Mouse (Mus musculus): ENCODE results near the gene Add3. TPM values are rescaled to one million over a fixed set of nuclear protein-coding genes. Genes with fewer than 3 reads are reported as not detected.

Gene Add3
- polyA plus RNA-seq, 1 experiment from 2014 or later, result 134 TPM

- H3K4me1 ChIP-seq (ENCODE audit: control insufficient read depth in 2 of 2, insufficient read depth in 2 of 2, low read length in 2 of 2), result peaks cover 35 to 82% of the 10 kb centered on the region in 2 experiments
- 43% methylated on average over 3 of the region's 3 CpGs for WGBS
Observed at GRCm38 (mm10) chr19:53190232-53190631, 50.0 kb downstream of the Add3 start.

DNA sequence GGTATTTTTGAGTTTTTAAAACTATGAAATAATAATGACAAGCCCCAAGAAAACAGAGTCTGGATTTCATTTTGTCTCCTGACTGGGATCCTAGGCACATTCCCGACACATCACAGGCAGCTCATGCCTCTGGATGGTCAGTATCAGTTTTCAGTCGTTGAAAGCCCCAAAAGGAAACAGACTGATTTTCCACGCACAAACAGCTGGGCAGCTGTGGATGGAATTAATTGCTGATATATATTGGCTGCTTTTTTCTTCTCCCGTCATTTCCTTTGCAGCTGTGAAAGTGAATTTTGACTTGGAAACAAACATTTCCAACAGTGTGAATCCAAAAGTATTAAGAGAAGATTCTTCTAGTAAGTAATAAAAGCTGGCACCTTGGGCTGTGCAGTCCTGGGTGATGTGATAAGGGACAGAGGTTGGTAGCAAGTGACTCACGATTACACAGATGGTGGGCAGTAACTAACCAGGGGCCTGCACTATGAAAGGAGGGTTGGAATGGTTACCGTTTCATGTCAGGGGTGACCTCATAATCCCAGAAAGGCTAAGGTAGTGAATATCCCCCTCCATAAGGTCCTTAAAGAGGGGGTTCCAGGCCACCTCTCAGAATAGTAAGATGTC is 51.7 kb downstream of the Add3 start:
- Histone ChIP-seq H3K9me3 (ENCODE audit: control insufficient read depth, low read length) (no peaks in the 10 kb centered on the region), H3K4me1 (ENCODE audit: control insufficient read depth in 2 of 2, insufficient read depth in 2 of 2, low read length in 2 of 2) (peaks cover 29 to 69% of the 10 kb centered on the region in 2 experiments), H3K27me3 (ENCODE audit: control insufficient read depth, insufficient read depth, low read length) (no peaks in the 10 kb centered on the region), H3K36me3 (ENCODE audit: control insufficient read depth, insufficient read depth, low read length) (no peaks in the 10 kb centered on the region), H3K27ac (replicated peaks in 1 of 2; ENCODE audit: control insufficient read depth in 1 of 2, insufficient read depth in 1 of 2, low read depth in 2 of 2, low read length in 2 of 2) (peak overlapping the region; percentile 72 to 77), H3K9ac (ENCODE audit: low read length) (peak overlapping the region; percentile 13; the same call in 1 of the 2 replicates), H3K4me2 (ENCODE audit: low read length) (peak overlapping the region; percentile 14; the same call in 1 of the 2 replicates), H3K4me3 (ENCODE audit: control insufficient read depth in 1 of 2, insufficient read depth in 1 of 2, low read depth in 1 of 2, low read length in 2 of 2) (no peak overlapping the region)
- no peak for ATAC-seq (ENCODE audit: insufficient number of reproducible peaks, insufficient read depth, low FRiP score, low read depth)
- WGBS, result 16% methylated on average over 6 of the region's 6 CpGs

More at GRCm38 (mm10) chr19:53190232-53190631, 50.0 kb downstream of the Add3 start:
- Histone ChIP-seq H3K4me2 (ENCODE audit: low read length) (no peak overlapping the region), H3K9ac (ENCODE audit: low read length) (no peak overlapping the region), H3K27me3 (ENCODE audit: control insufficient read depth, insufficient read depth, low read length) (no peaks in the 10 kb centered on the region), H3K9me3 (ENCODE audit: control insufficient read depth, low read length) (no peaks in the 10 kb centered on the region), H3K27ac (replicated peaks in 1 of 2; ENCODE audit: control insufficient read depth in 1 of 2, insufficient read depth in 1 of 2, low read depth in 2 of 2, low read length in 2 of 2) (peak overlapping the region in 1 of 2 experiments; percentile 37; a peak in 2 of 4 replicates), H3K36me3 (ENCODE audit: control insufficient read depth, insufficient read depth, low read length) (0 out of 2 replicates have a peak, but pooled peaks cover 5% of the 10 kb centered on the region), H3K4me3 (ENCODE audit: control insufficient read depth in 1 of 2, insufficient read depth in 1 of 2, low read depth in 1 of 2, low read length in 2 of 2) (no peak overlapping the region)
- no peak for ATAC-seq (ENCODE audit: insufficient number of reproducible peaks, insufficient read depth, low FRiP score, low read depth)

GRCm38 (mm10) chr19:53193190-53193589 is 52.9 kb downstream of the Add3 start:
- Histone ChIP-seq H3K27me3 (ENCODE audit: control insufficient read depth, insufficient read depth, low read length) (no peaks in the 10 kb centered on the region), H3K4me3 (ENCODE audit: control insufficient read depth in 1 of 2, insufficient read depth in 1 of 2, low read depth in 1 of 2, low read length in 2 of 2) (no peak overlapping the region), H3K4me1 (ENCODE audit: control insufficient read depth in 2 of 2, insufficient read depth in 2 of 2, low read length in 2 of 2) (peaks cover 29 to 64% of the 10 kb centered on the region in 2 experiments), H3K9ac (ENCODE audit: low read length) (no peak overlapping the region), H3K36me3 (ENCODE audit: control insufficient read depth, insufficient read depth, low read length) (no peaks in the 10 kb centered on the region), H3K9me3 (ENCODE audit: control insufficient read depth, low read length) (no peaks in the 10 kb centered on the region), H3K4me2 (ENCODE audit: low read length) (peak overlapping the region; percentile 57), H3K27ac (replicated peaks in 1 of 2; ENCODE audit: control insufficient read depth in 1 of 2, insufficient read depth in 1 of 2, low read depth in 2 of 2, low read length in 2 of 2) (peak overlapping the region; percentile 2 to 85; a peak in 3 of 4 replicates)
- ATAC-seq (ENCODE audit: insufficient number of reproducible peaks, insufficient read depth, low FRiP score, low read depth), result no peak
- WGBS, result 77% methylated on average over 2 of the region's 2 CpGs

- Histone ChIP-seq H3K9ac (ENCODE audit: low read length) (peak overlapping the region; percentile 44), H3K27ac (replicated peaks in 1 of 2; ENCODE audit: control insufficient read depth in 1 of 2, insufficient read depth in 1 of 2, low read depth in 2 of 2, low read length in 2 of 2) (peak overlapping the region; percentile 70 to 85), H3K4me2 (ENCODE audit: low read length) (peak overlapping the region; percentile 57), H3K4me1 (ENCODE audit: control insufficient read depth in 2 of 2, insufficient read depth in 2 of 2, low read length in 2 of 2) (peaks cover 30 to 68% of the 10 kb centered on the region in 2 experiments), H3K36me3 (ENCODE audit: control insufficient read depth, insufficient read depth, low read length) (no peaks in the 10 kb centered on the region), H3K9me3 (ENCODE audit: control insufficient read depth, low read length) (no peaks in the 10 kb centered on the region), H3K4me3 (ENCODE audit: control insufficient read depth in 1 of 2, insufficient read depth in 1 of 2, low read depth in 1 of 2, low read length in 2 of 2) (no peak overlapping the region), H3K27me3 (ENCODE audit: control insufficient read depth, insufficient read depth, low read length) (no peaks in the 10 kb centered on the region)
- 36% methylated on average over 11 of the region's 11 CpGs for WGBS
- ATAC-seq (ENCODE audit: insufficient number of reproducible peaks, insufficient read depth, low FRiP score, low read depth), result peak; percentile 63; the same call in 1 of the 2 replicates
Observed at GRCm38 (mm10) chr19:53193964-53194582, 53.8 kb downstream of the Add3 start.

GRCm38 (mm10) chr19:53194751-53195520 is 54.7 kb downstream of the Add3 start:
- H3K27ac ChIP-seq (replicated peaks in 1 of 2; ENCODE audit: control insufficient read depth in 1 of 2, insufficient read depth in 1 of 2, low read depth in 2 of 2, low read length in 2 of 2), result peak overlapping the region; percentile 70 to 85
- no peak for ATAC-seq (ENCODE audit: insufficient number of reproducible peaks, insufficient read depth, low FRiP score, low read depth)
- peak overlapping the region; percentile 3; the same call in 1 of the 2 replicates for H3K9ac ChIP-seq (ENCODE audit: low read length)
- peaks cover 31 to 68% of the 10 kb centered on the region in 2 experiments for H3K4me1 ChIP-seq (ENCODE audit: control insufficient read depth in 2 of 2, insufficient read depth in 2 of 2, low read length in 2 of 2)
- H3K4me2 ChIP-seq (ENCODE audit: low read length), result peak overlapping the region; percentile 57
- no peaks in the 10 kb centered on the region for H3K27me3 ChIP-seq (ENCODE audit: control insufficient read depth, insufficient read depth, low read length)
- WGBS, result 71% methylated on average over 9 of the region's 9 CpGs
- H3K4me3 ChIP-seq (ENCODE audit: control insufficient read depth in 1 of 2, insufficient read depth in 1 of 2, low read depth in 1 of 2, low read length in 2 of 2), result no peak overlapping the region
- peaks cover 7% of the 10 kb centered on the region for H3K36me3 ChIP-seq (ENCODE audit: control insufficient read depth, insufficient read depth, low read length)
- H3K9me3 ChIP-seq (ENCODE audit: control insufficient read depth, low read length), result no peaks in the 10 kb centered on the region

GRCm38 (mm10) chr19:53196961-53197360 is 56.7 kb downstream of the Add3 start:
- Histone ChIP-seq H3K4me3 (ENCODE audit: control insufficient read depth in 1 of 2, insufficient read depth in 1 of 2, low read depth in 1 of 2, low read length in 2 of 2) (no peak overlapping the region), H3K36me3 (ENCODE audit: control insufficient read depth, insufficient read depth, low read length) (peaks cover 14% of the 10 kb centered on the region), H3K9ac (ENCODE audit: low read length) (no peak overlapping the region), H3K27ac (replicated peaks in 1 of 2; ENCODE audit: control insufficient read depth in 1 of 2, insufficient read depth in 1 of 2, low read depth in 2 of 2, low read length in 2 of 2) (no peak overlapping the region), H3K4me1 (ENCODE audit: control insufficient read depth in 2 of 2, insufficient read depth in 2 of 2, low read length in 2 of 2) (peaks cover 25 to 56% of the 10 kb centered on the region in 2 experiments), H3K9me3 (ENCODE audit: control insufficient read depth, low read length) (no peaks in the 10 kb centered on the region), H3K4me2 (ENCODE audit: low read length) (no peak overlapping the region), H3K27me3 (ENCODE audit: control insufficient read depth, insufficient read depth, low read length) (no peaks in the 10 kb centered on the region)
- ATAC-seq (ENCODE audit: insufficient number of reproducible peaks, insufficient read depth, low FRiP score, low read depth), result no peak
- 86% methylated on average over 10 of the region's 10 CpGs for WGBS

GRCm38 (mm10) chr19:53197766-53198165 is 57.5 kb downstream of the Add3 start:
- no peak overlapping the region for H3K4me3 ChIP-seq (ENCODE audit: control insufficient read depth in 1 of 2, insufficient read depth in 1 of 2, low read depth in 1 of 2, low read length in 2 of 2)
- peak overlapping the region; percentile 21 to 49; a peak in 3 of 4 replicates for H3K27ac ChIP-seq (replicated peaks in 1 of 2; ENCODE audit: control insufficient read depth in 1 of 2, insufficient read depth in 1 of 2, low read depth in 2 of 2, low read length in 2 of 2)
- 31% methylated on average over 7 of the region's 7 CpGs for WGBS
- 0 out of 2 replicates have a peak overlapping the region, but pooled peaks have one; percentile 2 for H3K9ac ChIP-seq (ENCODE audit: low read length)
- no peaks in the 10 kb centered on the region for H3K27me3 ChIP-seq (ENCODE audit: control insufficient read depth, insufficient read depth, low read length)
- H3K36me3 ChIP-seq (ENCODE audit: control insufficient read depth, insufficient read depth, low read length), result peaks cover 17% of the 10 kb centered on the region
- no peak overlapping the region for H3K4me2 ChIP-seq (ENCODE audit: low read length)
- peaks cover 22 to 55% of the 10 kb centered on the region in 2 experiments for H3K4me1 ChIP-seq (ENCODE audit: control insufficient read depth in 2 of 2, insufficient read depth in 2 of 2, low read length in 2 of 2)
- ATAC-seq (ENCODE audit: insufficient number of reproducible peaks, insufficient read depth, low FRiP score, low read depth), result no peak
- H3K9me3 ChIP-seq (ENCODE audit: control insufficient read depth, low read length), result no peaks in the 10 kb centered on the region

Data from heart, embryonic 14.5 days (tissue).